Mouse (Mus musculus) small intestine, adult 10 weeks (tissue): ENCODE data around the gene Gm9639. TPM values are rescaled to one million over a fixed set of nuclear protein-coding genes. Genes with fewer than 3 reads are reported as not detected.

Experiments
- polyA plus RNA-seq: library from polyadenylated mRNA; stranded (reverse); fragments of 350-450 nt; fragmentation: Illumina TruSeq; extraction: RNeasy Lipid Tissue Mini Kit (QIAGEN cat#74804); gene quantifications from one replicate; pipeline ENCODE4 v1.2.3, GENCODE M21; 2014; ENCODE audit warnings: low replicate concordance

Gm9639 gene
- polyA plus RNA-seq, result not detected

GRCm38 (mm10) chr10:77794976-77795375 lies at the start of gene Gm9639:
Gene Gm9639, minus strand, starts transcription at chr10:77795076.

GRCm38 (mm10) chr10:77835647-77836046 lies 40.8 kb upstream of the Gm9639 start, which contains the start of gene Krtap10-10:
Gene Krtap10-10, plus strand, starts transcription at chr10:77835947.

GRCm38 (mm10) chr10:77826951-77827350 lies 32.1 kb upstream of the Gm9639 start, which contains the start of gene Krtap10-4:
Gene Krtap10-4, minus strand, starts transcription at chr10:77827095.

GRCm38 (mm10) chr10:77814382-77814781 lies 19.5 kb upstream of the Gm9639 start, which contains the start of gene Gm2696:
Gene Gm2696, plus strand, starts transcription at chr10:77814682.

GRCm38 (mm10) chr10:77811743-77812142 lies 16.9 kb upstream of the Gm9639 start, which contains the start of gene Gm9507:
Gene Gm9507, minus strand, starts transcription at chr10:77811843.

GRCm38 (mm10) chr10:77798921-77799508 lies 4.1 kb upstream of the Gm9639 start, which contains the start of gene Gm19668:
Gene Gm19668, minus strand, starts transcription at chr10:77799133.

GRCm38 (mm10) chr10:77787876-77788275 lies 7.0 kb downstream of the Gm9639 start, which contains the start of gene Gm7137:
Gene Gm7137, minus strand, starts transcription at chr10:77788200.

GRCm38 (mm10) chr10:77782442-77782841 lies 12.4 kb downstream of the Gm9639 start, which contains the start of gene Gm3250:
Gene Gm3250, minus strand, starts transcription at chr10:77782542.

GRCm38 (mm10) chr10:77776844-77777243 lies 18.0 kb downstream of the Gm9639 start, which contains the start of gene Gm7138:
Gene Gm7138, minus strand, starts transcription at chr10:77776944.

GRCm38 (mm10) chr10:77771225-77771624 lies 23.7 kb downstream of the Gm9639 start, which contains the start of gene Gm3238:
Gene Gm3238, minus strand, starts transcription at chr10:77771325.

GRCm38 (mm10) chr10:77759582-77759981 lies 35.3 kb downstream of the Gm9639 start, which contains the start of gene Gm3233:
Gene Gm3233, minus strand, starts transcription at chr10:77759682.

GRCm38 (mm10) chr10:77751254-77751653 lies 43.6 kb downstream of the Gm9639 start, which contains the start of gene Gm9736:
Gene Gm9736, minus strand, starts transcription at chr10:77751354.

Other genes starting within 250 kb of the Gm9639 start
- 153 TPM for gene Pttg1ip, start 213.4 kb downstream of the Gm9639 start, polyA plus RNA-seq
- gene Sumo3, start 189.0 kb downstream of the Gm9639 start, polyA plus RNA-seq, result 54.4 TPM
- not detected for gene Gm49325, start 188.9 kb downstream of the Gm9639 start, polyA plus RNA-seq
- 2.6 TPM for gene Ube2g2, start 172.8 kb downstream of the Gm9639 start, polyA plus RNA-seq
- not detected for gene Tspear, start 108.5 kb downstream of the Gm9639 start, polyA plus RNA-seq
- not detected for gene Gm19402, start 104.3 kb downstream of the Gm9639 start, polyA plus RNA-seq
- gene Gm9508, start 97.8 kb downstream of the Gm9639 start, polyA plus RNA-seq, result not detected
- not detected for gene Gm10272, start 88.5 kb downstream of the Gm9639 start, polyA plus RNA-seq
- not detected for gene Gm10024, start 83.6 kb downstream of the Gm9639 start, polyA plus RNA-seq
- not detected for gene Gm10142, start 79.3 kb downstream of the Gm9639 start, polyA plus RNA-seq
- gene Krtap12-1, start 74.5 kb downstream of the Gm9639 start, polyA plus RNA-seq, result not detected
- gene Gm10100, start 68.6 kb downstream of the Gm9639 start, polyA plus RNA-seq, result not detected
- not detected for gene Gm18596, start 52.4 kb downstream of the Gm9639 start, polyA plus RNA-seq
- gene Gm9736, start 43.7 kb downstream of the Gm9639 start, polyA plus RNA-seq, result not detected
- not detected for gene Gm3233, start 35.4 kb downstream of the Gm9639 start, polyA plus RNA-seq
- not detected for gene Gm3238, start 23.8 kb downstream of the Gm9639 start, polyA plus RNA-seq
- not detected for gene Gm7138, start 18.1 kb downstream of the Gm9639 start, polyA plus RNA-seq
- not detected for gene Gm3250, start 12.5 kb downstream of the Gm9639 start, polyA plus RNA-seq
- not detected for gene Gm7137, start 6.9 kb downstream of the Gm9639 start, polyA plus RNA-seq
- not detected for gene Gm19668, start 4.1 kb upstream of the Gm9639 start, polyA plus RNA-seq
- not detected for gene Gm9507, start 16.8 kb upstream of the Gm9639 start, polyA plus RNA-seq
- gene Gm2696, start 19.6 kb upstream of the Gm9639 start, polyA plus RNA-seq, result not detected
- not detected for gene Krtap10-4, start 32.0 kb upstream of the Gm9639 start, polyA plus RNA-seq
- not detected for gene Krtap10-10, start 40.9 kb upstream of the Gm9639 start, polyA plus RNA-seq
- gene Gm36176, start 51.7 kb upstream of the Gm9639 start, polyA plus RNA-seq, result not detected
- gene Gm10318, start 57.8 kb upstream of the Gm9639 start, polyA plus RNA-seq, result not detected
- gene Gm3285, start 66.9 kb upstream of the Gm9639 start, polyA plus RNA-seq, result not detected
- gene Lrrc3, start 107.5 kb upstream of the Gm9639 start, polyA plus RNA-seq, result 2.0 TPM
- gene Trpm2, start 175.5 kb upstream of the Gm9639 start, polyA plus RNA-seq, result 1.3 TPM
- 0.33 TPM for gene 1810043G02Rik, start 183.4 kb upstream of the Gm9639 start, polyA plus RNA-seq
- 0.52 TPM for gene Pfkl, start 215.0 kb upstream of the Gm9639 start, polyA plus RNA-seq
- gene Dnmt3l, start 246.9 kb upstream of the Gm9639 start, polyA plus RNA-seq, result 0.41 TPM
- gene Aire, start 248.5 kb upstream of the Gm9639 start, polyA plus RNA-seq, result not detected